Mouse (Mus musculus): Measurements from ENCODE around the gene Pard3b. TPM values are rescaled to one million over a fixed set of nuclear protein-coding genes. Genes with fewer than 3 reads are reported as not detected.
"Not testable (repeated sequence)": the region's sequence is repeated elsewhere in the genome, so short reads cannot be mapped to it uniquely, and the experiment has no call there.

The Pard3b gene
- polyA plus RNA-seq, 1 experiment from 2014 or later: 12.3 TPM

DNA sequence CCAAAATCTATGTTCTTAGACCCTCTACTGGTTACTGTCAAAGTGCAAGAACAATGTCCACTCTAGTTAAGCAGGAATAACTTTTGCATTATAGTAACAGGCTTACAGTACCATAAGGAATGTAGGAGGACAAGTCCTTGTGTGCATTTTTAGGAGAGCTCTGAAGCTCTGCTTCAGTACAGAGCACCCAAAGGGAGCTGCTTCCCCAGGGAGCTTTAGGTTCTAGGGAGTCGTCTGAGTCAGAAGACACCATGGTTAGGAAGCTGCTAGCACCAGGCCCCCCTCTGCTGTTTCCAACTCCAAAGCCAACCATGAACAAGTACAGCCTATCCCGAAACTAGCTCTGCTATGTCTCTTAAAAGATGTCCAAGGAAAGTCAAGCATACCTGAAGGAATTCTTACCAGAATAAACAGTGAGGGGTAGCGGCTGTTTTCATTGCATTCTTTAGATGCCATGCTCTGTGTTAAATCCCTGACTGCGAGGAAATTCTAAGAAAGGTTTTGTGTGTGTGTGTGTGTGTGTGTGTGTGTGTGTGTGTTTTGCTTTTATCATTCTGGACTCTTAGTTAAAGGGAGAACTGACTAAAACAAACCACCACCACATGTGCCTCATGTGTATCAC, 941.8 kb downstream of the Pard3b start:
- H3K4me1 ChIP-seq (replicated peaks; ENCODE audit: control insufficient read depth, insufficient read depth, low read length): peaks cover 27% of the 10 kb centered on the region
- no peaks in the 10 kb centered on the region for H3K9me3 ChIP-seq (ENCODE audit: control insufficient read depth, low read length)
- WGBS: 36% methylated on average over 4 of the region's 4 CpGs
- no peak overlapping the region for H3K4me2 ChIP-seq (ENCODE audit: low read depth, low read length)
- peak overlapping the region; percentile 55 for H3K27ac ChIP-seq (ENCODE audit: low read length)
- no peak overlapping the region for H3K4me3 ChIP-seq (ENCODE audit: low read length)
- no peaks in the 10 kb centered on the region for H3K36me3 ChIP-seq (ENCODE audit: control insufficient read depth, insufficient read depth, low read length)
- 0 out of 2 replicates have a peak, but pooled peaks have one; percentile 20 for ATAC-seq (ENCODE audit: low read depth)
- H3K9ac ChIP-seq (ENCODE audit: low read length): no peak overlapping the region
- no peaks in the 10 kb centered on the region for H3K27me3 ChIP-seq (ENCODE audit: control insufficient read depth, insufficient read depth, low read depth, low read length)

DNA sequence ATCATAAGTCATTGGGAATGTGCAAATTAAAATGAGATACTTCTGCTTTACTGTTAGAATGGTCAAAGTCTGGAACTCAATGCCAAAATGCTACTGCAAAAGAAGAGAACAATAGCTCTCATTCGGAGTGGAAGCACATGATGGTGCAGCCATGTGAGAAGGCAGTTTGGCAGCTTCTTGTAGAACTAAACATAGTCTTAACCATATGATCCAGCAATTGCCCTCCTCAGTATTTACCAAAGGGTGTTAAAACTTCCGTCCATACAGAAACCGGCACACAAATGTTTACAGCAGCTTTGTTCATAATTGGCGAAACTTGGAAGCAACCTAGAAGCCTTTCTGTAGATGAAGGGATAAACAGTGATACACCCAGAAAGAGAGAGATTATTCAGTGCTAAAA, 943.9 kb downstream of the Pard3b start:
- no peaks in the 10 kb centered on the region for H3K9me3 ChIP-seq (ENCODE audit: control insufficient read depth, low read length)
- WGBS: 54% methylated on average over 4 of the region's 4 CpGs
- H3K4me3 ChIP-seq (ENCODE audit: low read length): no peak overlapping the region
- H3K4me2 ChIP-seq (ENCODE audit: low read depth, low read length): no peak overlapping the region
- peaks cover 22% of the 10 kb centered on the region for H3K4me1 ChIP-seq (replicated peaks; ENCODE audit: control insufficient read depth, insufficient read depth, low read length)
- ATAC-seq (ENCODE audit: low read depth): no peak
- H3K36me3 ChIP-seq (ENCODE audit: control insufficient read depth, insufficient read depth, low read length): no peaks in the 10 kb centered on the region
- H3K27ac ChIP-seq (ENCODE audit: low read length): no peak overlapping the region
- H3K9ac ChIP-seq (ENCODE audit: low read length): no peak overlapping the region
- H3K27me3 ChIP-seq (ENCODE audit: control insufficient read depth, insufficient read depth, low read depth, low read length): no peaks in the 10 kb centered on the region

GRCm38 (mm10) chr1:62587536-62587935, 948.9 kb downstream of the Pard3b start:
- ATAC-seq (ENCODE audit: low read depth): no peak
- Histone ChIP-seq H3K36me3 (ENCODE audit: control insufficient read depth, insufficient read depth, low read length) (no peaks in the 10 kb centered on the region), H3K4me3 (ENCODE audit: low read length) (no peak overlapping the region), H3K27me3 (ENCODE audit: control insufficient read depth, insufficient read depth, low read depth, low read length) (no peaks in the 10 kb centered on the region), H3K9ac (ENCODE audit: low read length) (no peak overlapping the region), H3K9me3 (ENCODE audit: control insufficient read depth, low read length) (no peaks in the 10 kb centered on the region), H3K4me2 (ENCODE audit: low read depth, low read length) (no peak overlapping the region), H3K4me1 (replicated peaks; ENCODE audit: control insufficient read depth, insufficient read depth, low read length) (peaks cover 11% of the 10 kb centered on the region; the same call in 1 of the 2 replicates), H3K27ac (ENCODE audit: low read length) (no peak overlapping the region)
- WGBS: 90% methylated on average over 6 of the region's 6 CpGs

GRCm38 (mm10) chr1:62591296-62592031, 952.8 kb downstream of the Pard3b start:
- Histone ChIP-seq H3K36me3 (ENCODE audit: control insufficient read depth, insufficient read depth, low read length) (no peaks in the 10 kb centered on the region), H3K4me3 (ENCODE audit: low read length) (no peak overlapping the region), H3K27ac (ENCODE audit: low read length) (no peak overlapping the region), H3K4me2 (ENCODE audit: low read depth, low read length) (no peak overlapping the region), H3K27me3 (ENCODE audit: control insufficient read depth, insufficient read depth, low read depth, low read length) (no peaks in the 10 kb centered on the region), H3K9ac (ENCODE audit: low read length) (no peak overlapping the region), H3K4me1 (replicated peaks; ENCODE audit: control insufficient read depth, insufficient read depth, low read length) (peaks cover 8% of the 10 kb centered on the region; the same call in 1 of the 2 replicates), H3K9me3 (ENCODE audit: control insufficient read depth, low read length) (no peaks in the 10 kb centered on the region)
- WGBS: 49% methylated on average over 6 of the region's 6 CpGs
- peak; percentile 77 for ATAC-seq (ENCODE audit: low read depth)

- Histone ChIP-seq H3K4me3 (ENCODE audit: low read length) (no peak overlapping the region), H3K27me3 (ENCODE audit: control insufficient read depth, insufficient read depth, low read depth, low read length) (no peaks in the 10 kb centered on the region), H3K4me1 (replicated peaks; ENCODE audit: control insufficient read depth, insufficient read depth, low read length) (peaks cover 8% of the 10 kb centered on the region; the same call in 1 of the 2 replicates), H3K9me3 (ENCODE audit: control insufficient read depth, low read length) (no peaks in the 10 kb centered on the region), H3K36me3 (ENCODE audit: control insufficient read depth, insufficient read depth, low read length) (no peaks in the 10 kb centered on the region), H3K4me2 (ENCODE audit: low read depth, low read length) (no peak overlapping the region), H3K9ac (ENCODE audit: low read length) (no peak overlapping the region), H3K27ac (ENCODE audit: low read length) (no peak overlapping the region)
- 58% methylated on average over 3 of the region's 3 CpGs for WGBS
- ATAC-seq (ENCODE audit: low read depth): no peak
These were observed 956.8 kb downstream of the Pard3b start for GRCm38 (mm10) chr1:62595401-62595800.

- Histone ChIP-seq H3K9ac (ENCODE audit: low read length) (no peak overlapping the region), H3K36me3 (ENCODE audit: control insufficient read depth, insufficient read depth, low read length) (no peaks in the 10 kb centered on the region), H3K27me3 (ENCODE audit: control insufficient read depth, insufficient read depth, low read depth, low read length) (no peaks in the 10 kb centered on the region), H3K4me2 (ENCODE audit: low read depth, low read length) (no peak overlapping the region), H3K9me3 (ENCODE audit: control insufficient read depth, low read length) (no peaks in the 10 kb centered on the region), H3K27ac (ENCODE audit: low read length) (no peak overlapping the region), H3K4me1 (replicated peaks; ENCODE audit: control insufficient read depth, insufficient read depth, low read length) (peaks cover 3% of the 10 kb centered on the region; the same call in 1 of the 2 replicates), H3K4me3 (ENCODE audit: low read length) (no peak overlapping the region)
- no peak for ATAC-seq (ENCODE audit: low read depth)
- 79% methylated on average over 5 of the region's 5 CpGs for WGBS
These were observed 959.3 kb downstream of the Pard3b start for GRCm38 (mm10) chr1:62597751-62598400.

DNA sequence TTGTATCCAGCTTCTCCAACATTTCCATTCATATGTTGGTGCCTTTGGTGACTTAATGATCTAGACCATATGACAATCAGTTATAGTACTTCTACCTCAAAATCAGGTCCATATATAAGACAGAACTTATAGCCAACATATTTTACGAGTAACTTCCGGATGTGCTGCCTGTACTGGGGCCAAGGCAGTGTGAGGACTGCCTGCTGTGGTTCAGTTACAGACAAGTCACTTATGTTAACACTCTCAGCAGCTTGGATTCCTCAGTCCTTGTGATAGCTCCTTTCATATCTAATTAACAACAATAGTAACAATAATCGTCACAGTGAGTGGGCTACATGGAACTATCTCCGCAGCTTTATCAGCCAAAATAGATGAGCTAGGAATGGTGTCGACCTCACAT, 959.9 kb downstream of the Pard3b start:
- no peak for ATAC-seq (ENCODE audit: low read depth)
- Histone ChIP-seq H3K4me2 (ENCODE audit: low read depth, low read length) (no peak overlapping the region), H3K4me3 (ENCODE audit: low read length) (no peak overlapping the region), H3K27ac (ENCODE audit: low read length) (no peak overlapping the region), H3K27me3 (ENCODE audit: control insufficient read depth, insufficient read depth, low read depth, low read length) (no peaks in the 10 kb centered on the region), H3K36me3 (ENCODE audit: control insufficient read depth, insufficient read depth, low read length) (no peaks in the 10 kb centered on the region), H3K9me3 (ENCODE audit: control insufficient read depth, low read length) (no peaks in the 10 kb centered on the region), H3K4me1 (replicated peaks; ENCODE audit: control insufficient read depth, insufficient read depth, low read length) (peaks cover 3% of the 10 kb centered on the region; the same call in 1 of the 2 replicates), H3K9ac (ENCODE audit: low read length) (no peak overlapping the region)
- 71% methylated on average over 5 of the region's 5 CpGs for WGBS

DNA sequence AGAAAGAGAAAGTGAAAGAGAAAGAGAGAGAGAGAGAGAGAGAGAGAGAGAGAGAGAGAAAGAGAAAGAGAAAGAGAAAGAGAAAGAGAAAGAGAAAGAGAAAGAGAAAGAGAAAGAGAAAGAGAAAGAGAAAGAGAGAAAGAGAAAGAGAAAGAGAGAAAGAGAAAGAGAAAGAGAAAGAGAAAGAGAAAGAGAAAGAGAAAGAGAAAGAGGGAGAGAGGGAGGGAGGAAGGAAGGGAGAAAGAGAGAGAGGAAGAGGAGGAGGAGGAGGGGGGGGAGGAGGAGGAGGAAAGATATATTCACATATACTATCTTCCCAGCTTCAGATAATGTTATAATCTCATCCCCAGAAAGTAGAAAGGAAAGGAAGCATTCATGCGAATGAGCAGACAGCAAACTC, 966.0 kb downstream of the Pard3b start:
- H3K9ac ChIP-seq (ENCODE audit: low read length); H3K36me3 ChIP-seq (ENCODE audit: control insufficient read depth, insufficient read depth, low read length); H3K4me3 ChIP-seq (ENCODE audit: low read length); H3K4me2 ChIP-seq (ENCODE audit: low read depth, low read length); H3K9me3 ChIP-seq (ENCODE audit: control insufficient read depth, low read length); H3K27me3 ChIP-seq (ENCODE audit: control insufficient read depth, insufficient read depth, low read depth, low read length); H3K4me1 ChIP-seq (replicated peaks; ENCODE audit: control insufficient read depth, insufficient read depth, low read length); ATAC-seq (ENCODE audit: low read depth); H3K27ac ChIP-seq (ENCODE audit: low read length): not testable (repeated sequence)
- 91% methylated on average over 1 of the region's 1 CpGs for WGBS

DNA sequence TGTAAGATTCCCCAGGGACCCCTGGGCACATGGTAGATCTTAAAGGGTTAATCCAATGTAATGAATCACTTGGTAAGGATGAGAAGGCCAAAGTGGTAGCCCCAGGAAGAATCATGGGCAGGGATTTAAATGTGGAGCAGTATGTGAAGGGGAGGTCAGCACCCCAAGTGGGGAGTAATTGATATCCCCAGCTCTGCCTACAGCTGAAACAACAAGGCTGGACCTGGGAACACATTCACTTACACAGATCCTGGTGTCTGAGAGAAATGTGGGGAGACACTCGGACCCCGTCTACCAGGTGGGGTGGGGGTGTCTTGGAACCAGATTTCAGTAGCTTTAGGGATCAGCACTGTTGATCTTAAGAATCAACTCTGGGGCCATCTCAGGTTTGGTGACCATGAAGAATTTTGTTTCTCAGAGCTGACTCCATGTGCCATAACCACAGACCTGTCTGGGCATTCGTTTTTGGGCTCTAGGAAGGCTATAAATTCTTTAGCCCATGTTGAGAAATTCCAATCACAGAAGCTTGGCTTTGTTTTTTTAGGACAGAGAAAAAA, 979.6 kb downstream of the Pard3b start:
- H3K9ac ChIP-seq (ENCODE audit: low read length): no peak overlapping the region
- H3K36me3 ChIP-seq (ENCODE audit: control insufficient read depth, insufficient read depth, low read length): no peaks in the 10 kb centered on the region
- no peak overlapping the region for H3K4me3 ChIP-seq (ENCODE audit: low read length)
- WGBS: 69% methylated on average over 3 of the region's 3 CpGs
- H3K4me2 ChIP-seq (ENCODE audit: low read depth, low read length): no peak overlapping the region
- no peaks in the 10 kb centered on the region for H3K9me3 ChIP-seq (ENCODE audit: control insufficient read depth, low read length)
- no peaks in the 10 kb centered on the region for H3K4me1 ChIP-seq (replicated peaks; ENCODE audit: control insufficient read depth, insufficient read depth, low read length)
- ATAC-seq (ENCODE audit: low read depth): no peak
- H3K27me3 ChIP-seq (ENCODE audit: control insufficient read depth, insufficient read depth, low read depth, low read length): no peaks in the 10 kb centered on the region
- no peak overlapping the region for H3K27ac ChIP-seq (ENCODE audit: low read length)

Measured in lung, embryonic 16.5 days (tissue).